Mouse (Mus musculus) kidney, adult 10 weeks (tissue): ENCODE measurements around the gene Serpinb11. TPM values are rescaled to one million over a fixed set of nuclear protein-coding genes. Genes with fewer than 3 reads are reported as not detected.

Experiments
- polyA plus RNA-seq: library from polyadenylated mRNA; stranded (reverse); fragments of 350-450 nt; fragmentation: Illumina TruSeq; extraction: RNeasy Lipid Tissue Mini Kit (QIAGEN cat#74804); gene quantifications from one replicate; pipeline ENCODE4 v1.2.3, GENCODE M21; 2014; ENCODE audit warnings: low read depth, low replicate concordance

Gene Serpinb11
- not detected for polyA plus RNA-seq

DNA sequence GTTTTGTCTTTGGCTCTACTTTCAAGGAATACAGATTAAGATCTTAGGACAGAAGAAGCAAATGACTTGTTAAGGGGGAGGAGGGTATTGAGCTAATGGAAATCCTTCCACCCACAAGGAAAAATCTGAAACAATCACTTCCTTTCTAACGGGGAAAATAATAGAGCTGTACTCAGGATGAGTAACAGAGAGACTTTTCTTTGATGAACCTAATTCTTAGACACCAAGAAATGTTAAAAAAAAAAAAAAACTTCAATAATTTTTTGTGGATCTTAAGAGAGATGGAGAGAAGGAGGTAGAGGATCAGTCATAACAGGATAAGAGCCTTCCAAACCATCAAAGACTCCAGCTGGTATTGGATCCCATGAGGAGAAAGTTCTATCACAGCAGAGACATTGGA, at the start of gene Serpinb11:
Serpinb11 (plus strand) TSS at position 301 of the 400 bp plus-strand sequence.

DNA sequence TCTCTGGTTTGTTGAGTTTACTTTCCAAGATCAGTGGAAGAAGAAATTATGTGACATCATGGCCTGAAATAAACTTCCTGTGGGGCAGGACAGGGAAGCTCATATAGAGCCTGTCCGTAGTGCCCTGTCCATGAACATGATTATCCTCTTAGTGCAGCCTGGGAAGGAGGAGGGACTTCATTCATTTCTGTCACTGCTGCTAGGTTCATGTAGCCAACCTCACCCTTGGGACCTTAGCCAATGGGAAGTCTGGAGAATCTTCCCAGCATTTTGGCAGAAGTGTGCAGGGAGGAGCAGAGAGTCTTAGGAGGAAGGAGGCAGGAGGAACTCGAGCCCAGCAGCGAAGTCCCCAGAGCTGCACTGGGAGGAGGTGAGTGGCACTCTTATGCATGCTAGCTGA, 38.4 kb downstream of the Serpinb11 start, which contains the start of gene Serpinb7:
Serpinb7 (plus strand) TSS at position 301 of the 400 bp plus-strand sequence.

Other genes starting within 250 kb of the Serpinb11 start
- gene Serpinb3b, start 82.8 kb upstream of the Serpinb11 start, polyA plus RNA-seq: not detected
- gene Serpinb3c, start 82.8 kb upstream of the Serpinb11 start, polyA plus RNA-seq: not detected
- not detected for gene Serpinb7, start 38.5 kb downstream of the Serpinb11 start, polyA plus RNA-seq
- not detected for gene Serpinb2, start 150.2 kb downstream of the Serpinb11 start, polyA plus RNA-seq
- gene Serpinb8, start 228.8 kb downstream of the Serpinb11 start, polyA plus RNA-seq: 19.4 TPM